Mouse (Mus musculus): ENCODE measurements around the gene Rfx2.

Gene Rfx2

DNA sequence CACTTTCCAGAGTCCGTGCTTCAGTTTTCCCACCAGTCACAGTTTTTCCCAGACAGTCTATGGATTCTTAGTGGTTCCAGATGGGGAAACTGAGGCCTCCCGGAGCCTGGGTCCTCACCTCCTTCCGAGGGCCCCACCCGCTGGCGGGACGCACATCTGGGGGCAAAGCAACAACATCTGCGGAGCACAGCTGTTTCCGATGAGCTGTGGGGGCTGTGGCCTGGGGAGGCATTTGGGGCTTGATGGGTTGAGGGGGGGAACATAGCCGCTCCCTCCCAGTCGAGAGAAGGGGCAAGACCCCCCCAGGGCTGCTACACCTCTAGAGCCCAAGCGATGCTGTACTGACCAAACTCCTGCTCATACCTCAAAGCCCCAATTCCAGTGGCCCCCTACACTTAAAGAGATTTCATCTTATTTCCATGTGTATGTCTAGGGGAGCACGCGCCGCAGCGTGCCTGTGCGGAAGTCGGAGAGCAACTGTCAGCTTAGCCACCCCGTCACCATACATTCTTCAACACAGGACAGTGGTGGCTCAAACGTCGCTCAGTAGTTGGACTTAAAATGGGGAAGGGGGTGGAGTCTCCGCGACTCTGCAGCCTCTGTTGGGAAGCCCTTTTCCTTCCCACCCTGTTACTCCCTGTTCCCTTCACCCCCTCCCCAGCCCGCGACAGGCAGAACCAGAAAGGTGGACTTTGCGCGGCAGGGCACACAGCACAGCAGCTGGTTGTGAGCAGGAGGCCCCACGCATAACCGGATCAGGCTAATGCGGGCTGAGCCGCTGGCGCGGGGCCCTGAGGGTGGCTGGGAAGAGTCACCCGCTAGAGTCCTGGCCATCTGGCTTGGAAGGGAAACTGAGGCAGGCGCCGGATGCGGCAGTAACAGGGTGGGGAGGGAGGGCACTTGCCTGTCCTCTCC lies 76.3 kb downstream of the Rfx2 start:
- DNase-seq (ENCODE audit: extremely low read depth, low read depth), result no peak

DNA sequence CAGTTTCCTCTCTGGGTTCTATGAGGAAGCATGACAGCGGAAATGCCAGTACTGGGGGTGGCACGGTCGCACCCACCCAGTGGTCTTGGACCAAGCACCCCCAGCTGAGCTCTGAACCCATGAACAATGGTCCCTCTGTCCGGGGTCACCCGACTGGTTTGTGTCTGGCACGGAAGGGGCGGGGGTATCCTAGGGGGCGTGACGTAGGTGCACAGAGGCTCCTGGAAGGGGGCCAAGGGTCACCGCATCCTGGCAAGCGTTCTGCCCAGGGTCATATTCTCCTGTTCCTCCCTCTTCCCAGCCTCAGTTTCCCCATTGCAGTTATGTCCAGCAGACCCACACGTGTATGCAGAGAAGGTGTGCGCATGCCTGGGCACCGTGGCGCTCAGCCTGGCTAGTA lies 77.4 kb downstream of the Rfx2 start:
- no peak for DNase-seq (ENCODE audit: extremely low read depth, low read depth)

DNA sequence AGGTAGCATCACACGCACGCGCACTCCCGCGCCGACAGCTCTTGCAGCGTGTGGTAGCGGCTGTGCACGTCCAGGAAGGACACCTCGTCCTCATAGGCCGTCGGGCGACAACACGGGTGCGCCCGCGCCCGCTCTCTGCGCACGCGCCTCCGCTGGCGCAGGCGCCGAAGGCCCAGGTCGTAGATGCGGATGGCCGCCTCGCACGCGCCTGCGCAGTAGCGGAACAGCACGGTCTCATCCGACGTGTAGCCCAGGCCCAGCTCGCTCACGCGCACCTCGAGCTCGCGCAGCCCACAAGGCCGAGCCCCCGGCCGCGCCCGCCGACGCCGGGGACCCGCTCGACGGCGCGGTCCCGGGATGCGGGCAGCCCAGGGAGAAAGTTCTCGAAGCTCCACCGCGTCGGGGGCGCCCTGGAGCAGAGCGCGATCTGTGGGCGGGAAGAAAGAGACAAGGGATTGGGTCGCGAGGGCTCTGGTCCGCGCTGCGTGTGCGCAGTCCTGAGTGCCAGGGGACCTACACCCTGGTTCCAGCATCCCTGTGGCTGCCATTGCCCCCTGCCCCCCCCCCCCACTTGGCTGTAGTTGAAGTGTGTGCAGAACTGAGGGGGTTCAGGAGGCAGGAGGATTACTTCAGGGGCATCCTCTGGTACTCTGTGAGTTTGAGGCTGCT lies 79.3 kb downstream of the Rfx2 start:
- DNase-seq (ENCODE audit: extremely low read depth, low read depth), result no peak

DNA sequence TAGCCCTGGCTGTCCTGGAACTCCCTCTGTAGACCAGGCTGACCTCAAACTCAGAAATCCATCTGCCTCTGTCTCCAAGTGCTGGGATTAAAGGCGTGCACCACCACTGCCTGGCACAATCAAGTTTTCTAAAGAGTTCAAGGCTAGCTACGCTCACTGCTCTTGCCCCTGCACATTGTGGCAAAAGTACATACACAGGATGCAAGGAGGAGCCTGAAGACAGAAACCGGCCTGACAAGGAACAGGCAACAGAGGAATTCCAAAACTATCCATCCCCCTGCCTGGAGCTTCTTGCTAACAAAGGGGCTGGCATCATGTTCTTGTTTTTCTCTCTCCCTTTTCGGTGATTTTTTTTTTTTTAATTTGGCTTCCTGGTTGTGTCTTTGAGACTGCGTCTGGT lies 86.6 kb downstream of the Rfx2 start:
- no peak for DNase-seq (ENCODE audit: extremely low read depth, low read depth)

DNA sequence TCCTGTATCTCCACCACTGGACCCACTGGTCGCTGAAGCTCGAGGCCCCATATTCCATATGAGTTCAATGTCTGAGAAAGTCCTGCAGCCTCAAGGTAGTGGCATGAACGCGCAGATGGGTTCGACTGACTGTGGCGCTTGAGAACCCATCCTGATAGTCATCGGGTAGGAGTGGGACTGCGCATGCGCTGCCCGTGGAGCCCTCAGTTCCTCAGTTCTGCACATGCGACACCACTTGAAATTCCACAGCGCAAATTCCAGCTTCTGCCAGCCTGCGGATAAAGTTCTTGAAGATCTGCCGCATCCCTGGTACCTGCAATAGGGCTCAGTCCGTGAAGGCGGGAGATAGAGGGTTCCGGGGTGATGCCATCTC lies 90.0 kb downstream of the Rfx2 start:
- no peak for DNase-seq (ENCODE audit: extremely low read depth, low read depth)

DNA sequence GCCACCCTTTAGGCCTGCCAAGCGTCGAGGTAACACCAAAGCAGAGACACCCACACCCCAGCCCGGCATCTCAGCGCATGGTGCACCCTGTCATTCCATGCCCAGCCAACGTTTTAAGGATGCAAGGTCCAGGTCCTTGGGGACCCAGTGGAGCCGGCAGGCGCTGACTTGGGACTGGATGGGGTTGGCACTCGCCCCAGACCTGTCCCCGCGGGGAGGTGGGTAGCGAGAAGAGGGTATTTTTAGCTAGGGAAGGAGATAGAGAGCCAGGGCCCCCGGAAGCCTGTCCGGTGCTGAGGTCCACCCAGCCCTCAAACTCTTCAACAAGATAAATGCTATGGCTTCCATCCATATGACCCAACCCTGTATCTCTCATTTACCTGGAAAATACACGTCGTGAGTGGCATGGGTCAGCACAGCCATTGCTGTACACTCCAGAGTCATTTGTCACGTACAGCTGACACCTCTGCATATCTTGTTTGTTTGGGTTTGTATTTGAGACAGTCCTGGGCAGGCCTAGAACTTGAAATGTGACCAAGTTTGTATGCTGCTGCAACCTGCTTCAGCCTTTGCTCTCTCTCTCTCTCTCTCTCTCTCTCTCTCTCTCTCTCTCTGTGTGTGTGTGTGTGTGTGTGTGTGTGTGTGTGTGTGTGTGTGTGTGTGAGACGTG lies 90.6 kb downstream of the Rfx2 start:
- DNase-seq (ENCODE audit: extremely low read depth, low read depth), result no peak

DNA sequence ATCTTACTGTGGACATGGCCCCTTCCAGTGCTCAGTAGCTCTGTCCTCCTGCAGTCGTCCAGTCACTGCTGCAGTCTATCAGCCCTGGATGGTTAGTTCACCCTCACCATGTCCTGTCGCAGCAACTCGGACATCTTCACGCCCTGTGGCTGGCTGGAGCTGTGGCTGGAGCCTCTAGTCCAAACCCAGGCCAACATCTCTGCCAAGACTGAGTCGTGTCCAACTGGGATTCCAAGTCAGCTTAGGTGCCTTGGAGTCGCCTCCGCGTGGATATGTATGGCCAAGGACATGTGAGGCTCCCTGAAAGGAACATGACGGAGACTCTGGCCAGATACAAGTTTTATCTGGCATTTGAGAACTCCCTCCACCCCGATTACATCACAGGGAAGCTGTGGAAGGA lies 92.6 kb downstream of the Rfx2 start:
- DNase-seq (ENCODE audit: extremely low read depth, low read depth), result no peak

DNA sequence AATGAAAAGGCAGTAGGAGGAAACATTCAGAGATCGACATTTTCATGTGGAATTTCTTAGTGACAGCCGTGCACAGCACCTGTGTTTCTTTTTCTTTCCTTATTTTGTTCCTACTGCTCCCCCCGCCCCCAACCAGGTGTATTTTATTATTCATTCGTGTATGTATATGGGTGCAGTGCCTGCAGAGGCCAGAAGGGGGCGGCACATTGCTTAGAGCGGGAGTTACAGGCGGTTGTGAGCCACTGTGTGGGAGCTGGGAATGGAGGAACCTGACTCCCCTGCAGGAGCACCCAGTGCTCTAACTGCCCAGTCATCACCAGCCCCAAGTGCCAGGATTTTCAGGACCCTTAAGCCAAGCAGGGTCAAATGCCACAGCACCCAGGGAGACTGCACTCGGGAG lies 94.3 kb downstream of the Rfx2 start:
- no peak for DNase-seq (ENCODE audit: extremely low read depth, low read depth)

DNA sequence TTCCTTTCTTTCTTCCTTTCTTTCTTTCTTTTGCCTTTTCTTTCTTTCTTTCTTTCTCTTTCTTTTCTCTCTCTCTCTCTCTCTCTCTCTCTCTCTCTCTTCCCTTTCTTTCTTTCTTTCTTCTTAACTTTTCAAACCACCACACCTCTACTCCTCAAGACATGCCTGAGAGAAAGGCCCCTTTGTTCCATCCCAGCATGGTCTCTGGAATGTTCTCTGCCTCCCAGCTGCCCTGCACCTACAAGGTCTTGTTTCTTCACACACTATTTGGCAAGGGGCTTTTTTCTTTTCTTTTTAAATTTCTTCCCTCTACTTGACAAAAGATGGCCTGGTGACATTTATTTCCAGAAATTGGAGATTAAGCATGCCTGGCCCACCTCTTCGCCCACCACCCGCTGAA lies 101.2 kb downstream of the Rfx2 start:
- DNase-seq (ENCODE audit: extremely low read depth, low read depth), result no peak

DNA sequence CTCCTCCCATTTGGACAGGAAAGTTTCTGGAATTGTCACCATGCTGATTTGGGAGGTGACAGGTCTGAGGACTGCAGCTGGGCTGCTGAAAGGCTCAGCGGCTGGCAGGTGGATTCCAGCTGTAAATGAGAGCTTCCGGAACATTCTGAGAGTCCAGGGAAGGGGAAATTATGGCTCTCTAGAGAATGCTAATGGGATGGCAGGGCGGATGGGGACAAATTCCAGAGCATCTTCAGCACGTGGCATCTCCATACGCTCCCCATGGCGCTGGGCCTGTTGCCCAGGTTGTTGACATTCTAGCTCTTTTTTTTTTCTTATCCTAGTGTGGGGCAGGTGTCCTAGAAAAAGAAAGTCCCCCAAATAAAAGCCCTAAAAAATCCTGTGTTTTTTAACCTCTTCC lies 101.7 kb downstream of the Rfx2 start:
- DNase-seq (ENCODE audit: extremely low read depth, low read depth), result no peak

DNA sequence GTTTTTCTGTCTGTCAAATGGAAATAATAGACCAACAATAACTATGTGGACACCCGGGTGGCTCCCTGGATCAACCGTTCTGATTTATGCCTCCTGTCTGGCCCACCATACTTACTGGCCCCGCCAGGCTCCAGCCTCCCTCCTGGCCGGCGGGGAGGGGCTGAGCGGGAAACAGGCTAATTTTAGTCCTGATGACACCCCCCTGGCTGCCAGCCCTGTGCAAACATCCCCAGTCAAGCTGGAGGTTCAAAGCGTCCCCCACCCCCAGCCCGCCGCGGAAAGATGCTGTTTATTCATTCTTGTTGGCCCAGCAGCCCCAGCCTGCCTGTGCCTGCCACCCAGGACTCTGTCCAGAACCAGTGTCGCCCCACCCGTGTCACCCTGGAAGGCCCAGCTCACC lies 102.7 kb downstream of the Rfx2 start:
- no peak for DNase-seq (ENCODE audit: extremely low read depth, low read depth)

DNA sequence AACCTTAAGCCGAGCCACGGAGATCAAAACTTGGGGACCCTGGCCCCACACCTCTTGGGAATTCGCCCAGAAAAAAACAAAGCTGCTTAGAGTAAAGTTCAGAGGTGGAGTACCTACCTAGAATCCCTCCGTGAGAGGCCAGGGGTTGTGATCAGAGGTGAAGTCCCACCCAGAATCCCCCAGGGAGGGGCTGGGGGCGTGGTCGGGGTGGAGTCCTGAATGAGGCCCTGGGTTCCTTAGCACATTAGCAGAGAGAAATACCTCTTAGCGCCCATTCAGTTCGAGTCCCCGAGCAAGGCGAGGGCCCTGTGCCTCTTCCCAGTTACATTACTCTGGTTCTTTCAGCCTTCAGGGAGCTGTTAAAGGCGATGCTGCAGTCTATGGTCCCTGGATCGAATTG lies 103.2 kb downstream of the Rfx2 start:
- DNase-seq (ENCODE audit: extremely low read depth, low read depth), result no peak

DNA sequence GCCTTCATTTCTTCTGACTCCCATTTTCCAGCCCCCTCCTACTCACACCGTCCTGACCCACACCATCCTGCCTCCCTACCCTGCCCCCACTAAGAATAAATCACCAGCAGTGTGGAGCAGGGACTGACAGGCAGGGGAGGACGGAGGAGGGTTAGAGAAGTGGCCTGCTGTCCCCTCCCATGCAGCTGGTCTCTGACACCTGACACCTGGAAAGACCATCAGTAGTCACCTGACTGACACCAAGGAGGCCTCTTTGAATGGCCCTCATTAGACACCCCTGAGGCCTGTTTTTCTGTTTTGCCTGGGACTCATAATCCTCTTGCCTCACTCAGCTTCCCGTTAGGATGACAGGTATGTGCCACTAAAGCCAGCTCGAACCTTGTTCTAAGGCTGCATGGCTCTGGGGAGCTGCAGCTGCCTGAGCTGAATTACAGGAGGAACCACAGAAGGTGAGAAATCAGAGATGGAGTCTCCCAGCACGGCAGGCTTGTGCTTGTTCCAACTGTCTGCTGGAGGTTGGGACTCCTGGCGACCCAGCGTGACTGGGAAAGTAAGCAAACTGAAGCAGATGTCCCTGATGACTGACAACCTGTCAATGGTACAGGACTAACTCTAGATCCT lies 103.7 kb downstream of the Rfx2 start:
- DNase-seq (ENCODE audit: extremely low read depth, low read depth), result no peak
